ENCODE assay signal across 36 mouse cellular contexts in the genomic region with DNA sequence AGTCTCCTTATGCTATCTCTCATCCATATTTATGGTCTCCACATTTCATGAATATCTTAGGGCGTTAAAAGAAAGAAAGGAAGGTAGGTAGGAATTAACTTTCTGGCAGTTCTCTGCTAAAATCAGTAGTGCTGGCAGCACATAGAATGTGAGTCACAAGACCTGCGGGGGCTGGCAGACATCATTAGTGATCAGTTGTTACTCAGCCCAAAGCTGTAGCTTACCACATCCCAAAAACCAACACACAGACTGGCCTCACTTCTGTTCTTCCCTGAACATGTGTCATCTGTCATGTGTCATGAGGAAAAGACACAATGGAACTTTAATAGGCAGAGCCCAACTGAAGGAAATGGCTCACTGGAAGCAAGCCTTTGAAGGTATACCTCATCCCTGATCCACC. TPM values are rescaled to one million over a fixed set of nuclear protein-coding genes. Genes with fewer than 3 reads are reported as not detected.
DNase-seq lines count a peak whose midpoint lies in the region; ATAC-seq and TF ChIP-seq lines count a peak whose summit lies in the region.
"Had no signal": no experiment of that assay in that cellular context is flagged by ENCODE, and none has a peak within 500 bp of the region (broad histone marks: within the 10 kb centered on the region; RNA-seq: fewer than 3 reads in every experiment).

No protein-coding gene starts in this region.

- no peak overlapping the region for H3K4me3 ChIP-seq in heart, postnatal 0 days (ENCODE audit: low read depth, low read length)
- H3K4me3 ChIP-seq in kidney, embryonic 16.5 days (ENCODE audit: low read length) = no peak overlapping the region
- H3K4me3 ChIP-seq: embryonic facial prominence, embryonic 12.5 days; hindbrain, embryonic 12.5 days; intestine, embryonic 15.5 days; limb, embryonic 10.5 days; limb, embryonic 15.5 days; midbrain, embryonic 10.5 days; neural tube, embryonic 13.5 days had no signal

- no peak for ATAC-seq in heart, postnatal 0 days (ENCODE audit: insufficient read depth, low read depth)
- ATAC-seq in kidney, embryonic 16.5 days (ENCODE audit: low FRiP score, low TSS enrichment) = no peak
- ATAC-seq: hindbrain, postnatal 0 days; intestine, embryonic 15.5 days; midbrain, embryonic 16.5 days had no signal

- H3K27me3 ChIP-seq in heart, postnatal 0 days (ENCODE audit: control insufficient read depth, insufficient read depth, low read length) = no peaks in the 10 kb centered on the region
- H3K27me3 ChIP-seq in kidney, embryonic 16.5 days (ENCODE audit: insufficient read depth, low read length) = no peaks in the 10 kb centered on the region
- H3K27me3 ChIP-seq: embryonic facial prominence, embryonic 12.5 days; hindbrain, embryonic 12.5 days; intestine, embryonic 15.5 days; limb, embryonic 15.5 days; neural tube, embryonic 13.5 days had no signal

- TF ChIP-seq CTCF in heart, postnatal 0 days (IDR thresholded peaks at IDR 0.05; ENCODE audit: low read depth) = no peak

- intact Hi-C loops in heart, postnatal 36 days (cut with DNase I) = no loop called here

- no peak for TF ChIP-seq EP300 in heart, postnatal 0 days (IDR thresholded peaks at IDR 0.05; ENCODE audit: low read depth)

- H3K4me2 ChIP-seq in heart, postnatal 0 days (ENCODE audit: low read depth, low read length) = no peak overlapping the region
- H3K4me2 ChIP-seq in kidney, embryonic 16.5 days (replicated peaks; ENCODE audit: low read depth, low read length) = no peak overlapping the region
- H3K4me2 ChIP-seq: embryonic facial prominence, embryonic 12.5 days; hindbrain, embryonic 12.5 days; intestine, embryonic 15.5 days; limb, embryonic 15.5 days; neural tube, embryonic 13.5 days had no signal

- no peak overlapping the region for H3K9ac ChIP-seq in heart, postnatal 0 days (replicated peaks; ENCODE audit: low read depth, low read length)
- H3K9ac ChIP-seq in kidney, embryonic 16.5 days (replicated peaks; ENCODE audit: low read length) = no peak overlapping the region
- H3K9ac ChIP-seq: embryonic facial prominence, embryonic 12.5 days; hindbrain, embryonic 12.5 days; intestine, embryonic 15.5 days; limb, embryonic 15.5 days; liver, embryonic 14.5 days; neural tube, embryonic 13.5 days had no signal

- WGBS in heart, postnatal 0 days = 63% methylated on average over 2 of the region's 2 CpGs
- WGBS in kidney, embryonic 16.5 days = 86% methylated on average over 2 of the region's 2 CpGs

- no peaks in the 10 kb centered on the region for H3K36me3 ChIP-seq in heart, postnatal 0 days (replicated peaks; ENCODE audit: control insufficient read depth, insufficient read depth, low read length)
- no peaks in the 10 kb centered on the region for H3K36me3 ChIP-seq in kidney, embryonic 16.5 days (ENCODE audit: insufficient read depth, low read length)
- H3K36me3 ChIP-seq: embryonic facial prominence, embryonic 12.5 days; hindbrain, embryonic 12.5 days; intestine, embryonic 15.5 days; limb, embryonic 10.5 days; limb, embryonic 15.5 days; midbrain, embryonic 10.5 days; neural tube, embryonic 13.5 days had no signal

- no peaks in the 10 kb centered on the region for H3K9me3 ChIP-seq in heart, postnatal 0 days (replicated peaks; ENCODE audit: control insufficient read depth, low read length)
- H3K9me3 ChIP-seq in kidney, embryonic 16.5 days (ENCODE audit: low read length) = no peaks in the 10 kb centered on the region
- H3K9me3 ChIP-seq: embryonic facial prominence, embryonic 12.5 days; hindbrain, embryonic 12.5 days; intestine, embryonic 15.5 days; limb, embryonic 10.5 days; limb, embryonic 15.5 days; midbrain, embryonic 10.5 days; neural tube, embryonic 13.5 days had no signal

- H3K4me1 ChIP-seq in heart, postnatal 0 days (ENCODE audit: control insufficient read depth, insufficient read depth) = no peaks in the 10 kb centered on the region; the same call in 1 of the 2 replicates
- H3K4me1 ChIP-seq in kidney, embryonic 16.5 days (ENCODE audit: insufficient read depth, low read length) = no peaks in the 10 kb centered on the region
- H3K4me1 ChIP-seq: embryonic facial prominence, embryonic 12.5 days; hindbrain, embryonic 12.5 days; limb, embryonic 10.5 days had no signal

- peak; percentile 9 for DNase-seq in heart, postnatal 0 days (ENCODE audit: low spot score)
- DNase-seq in heart, postnatal 36 days = no peak
- peak; percentile 48 for DNase-seq in 3134 (ENCODE audit: extremely low read depth, insufficient read length, low spot score)
- DNase-seq in 3T3-L1 (ENCODE audit: low read depth, low spot score) = peak; percentile 76
- peak; percentile 10 for DNase-seq in fat pad, adult 2 months (ENCODE audit: extremely low read depth, low read depth, low spot score)
- no peak for DNase-seq in lung, postnatal 36 days
- DNase-seq: adrenal gland, adult 2 months; cerebellum, adult 8-10 months; cerebellum, postnatal 25 days; gastrocnemius, postnatal 14 days; heart, adult 18-20 months; kidney, adult 8-10 months; kidney, postnatal 10 days; lung, adult 2 months; right cerebral cortex, postnatal 4 days; thymus, adult 18-20 months; thymus, postnatal 25 days had no signal

- H3K27ac ChIP-seq in heart, postnatal 0 days (ENCODE audit: low read depth) = no peak overlapping the region
- no peak overlapping the region for H3K27ac ChIP-seq in kidney, embryonic 16.5 days (ENCODE audit: low read length)
- H3K27ac ChIP-seq: embryonic facial prominence, embryonic 12.5 days; hindbrain, embryonic 12.5 days; hindbrain, postnatal 0 days; intestine, embryonic 15.5 days; limb, embryonic 10.5 days; limb, embryonic 15.5 days; liver, embryonic 14.5 days; midbrain, embryonic 10.5 days; neural tube, embryonic 13.5 days; stomach, postnatal 0 days had no signal

RNA-seq across cellular contexts. Expression of a gene that starts 9.0 kb away (rescaled TPM):
- total RNA-seq in heart, postnatal 0 days (2014; rRNA removed; ENCODE audit: low replicate concordance) = not detected in 2 replicates
- polyA plus RNA-seq in heart, postnatal 0 days (2015; fragmentation: Nextera tagmentation; extraction: Ambion mirVana) = not detected in 2 replicates
- not detected for total RNA-seq in heart, postnatal 36 days (2021)
- polyA plus RNA-seq in kidney, embryonic 16.5 days (2015; fragmentation: Nextera tagmentation; extraction: Ambion mirVana) = not detected in 2 replicates
- total RNA-seq: gastrocnemius, postnatal 14 days; heart, adult 18-20 months; heart, postnatal 25 days; megakaryocyte progenitor cell, adult 5-6 weeks; MEL had no signal
- polyA plus RNA-seq: embryonic facial prominence, embryonic 12.5 days; forebrain, embryonic 11.5 days; heart, embryonic 14.5 days; hindbrain, embryonic 12.5 days; intestine, embryonic 15.5 days; large intestine, adult 2 months; limb, embryonic 10.5 days; limb, embryonic 15.5 days; liver, embryonic 14.5 days; lung, adult 2 months; midbrain, embryonic 10.5 days; neural tube, embryonic 13.5 days; spleen, adult 2 months; stomach, postnatal 0 days had no signal

Comparison
In these comparisons a context has a peak if more than half of its experiments do, and no peak if none do; other contexts are left out.
1. DNase-seq: peak in heart, postnatal 0 days (single experiment), 3134 (single experiment), 3T3-L1 (single experiment) and fat pad, adult 2 months (single experiment); none in heart, postnatal 36 days (0 of 2) and lung, postnatal 36 days (single experiment).